Mouse (Mus musculus) T-helper 2 cell (primary cell): ENCODE measurements around the gene Hspa1a.

ENCODE experiments used
- in situ Hi-C: fragments of 300-600 bp; cut with MboI, MseI; formaldehyde crosslinking; loops from one replicate; pipeline ENCODE4 v1.15.1; 2025; ENCODE audit warnings: high pct_unique_total_duplicates

The Hspa1a gene

DNA sequence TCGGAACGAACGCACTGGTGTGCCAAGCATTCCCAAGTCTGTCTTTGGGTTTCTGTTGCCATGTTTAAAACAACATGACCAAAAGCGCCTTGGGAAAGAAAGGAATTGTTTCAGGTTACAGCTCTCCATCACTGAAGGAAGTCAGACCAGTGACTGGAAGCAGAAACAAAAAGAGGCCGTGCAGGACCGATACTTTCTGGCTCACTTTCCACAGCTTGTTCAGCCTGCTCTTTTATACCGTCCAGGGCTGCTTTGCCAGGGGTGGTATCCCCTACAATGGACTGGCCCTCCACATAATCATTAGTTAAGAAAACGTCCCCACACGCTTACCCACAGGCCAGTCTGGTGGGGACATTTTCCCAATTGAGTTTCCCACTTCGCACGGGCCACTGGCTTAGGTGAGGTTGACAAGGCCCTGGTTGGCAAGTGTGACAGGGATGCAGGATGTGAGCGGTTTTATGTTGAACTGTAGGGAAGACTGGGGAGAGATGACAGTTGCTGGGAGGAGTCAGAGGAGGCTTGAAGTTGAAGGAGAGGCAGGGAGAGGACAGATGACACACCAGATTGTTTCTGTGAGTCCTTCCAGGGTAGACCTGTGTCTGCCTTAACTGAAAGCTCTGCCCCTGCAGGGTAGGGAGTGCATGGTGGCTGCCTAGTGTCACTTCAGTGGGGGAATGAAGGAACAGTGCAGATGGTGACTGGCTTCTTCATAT is 30.4 kb upstream of the Hspa1a start:
- in situ Hi-C loops: loop anchor here (10.0 kb wide), 1 partner anchor 112 kb away; the partner anchor contains the start of gene Ly6g5b

DNA sequence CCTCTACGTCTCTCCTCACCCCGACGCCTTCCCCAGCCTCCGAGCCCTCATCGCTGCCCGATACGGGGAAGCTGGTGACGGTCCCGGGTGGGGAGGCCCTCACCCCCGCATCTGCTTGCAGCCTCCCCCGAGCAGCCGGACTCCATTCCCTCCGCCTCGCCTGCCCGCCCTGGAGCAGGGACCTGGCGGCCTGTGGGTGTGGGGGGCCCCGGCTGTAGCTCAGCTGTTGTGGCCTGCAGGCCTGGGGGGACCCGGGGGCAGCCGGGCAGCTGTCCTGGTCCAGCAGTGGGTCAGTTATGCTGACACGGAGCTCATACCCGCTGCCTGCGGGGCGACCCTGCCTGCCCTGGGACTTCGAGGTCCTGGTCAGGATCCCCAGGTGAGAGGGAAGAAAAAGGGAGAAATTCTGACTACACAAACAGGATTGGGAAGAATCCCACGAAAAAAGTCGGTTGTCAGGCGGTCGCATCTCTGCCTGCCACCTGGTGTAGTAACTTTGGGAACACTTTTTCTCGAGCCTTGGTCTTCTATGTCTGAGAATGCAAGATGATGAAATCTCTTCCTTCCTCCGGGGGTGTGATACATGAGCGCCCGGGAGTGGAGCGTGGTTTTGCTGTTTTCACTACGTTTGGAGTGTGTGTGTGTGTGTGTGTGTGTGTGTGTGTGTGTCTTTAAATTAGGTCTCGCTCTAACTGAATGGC is 29.6 kb upstream of the Hspa1a start:
- in situ Hi-C loops: loop anchor here (10.0 kb wide), 1 partner anchor 113 kb away; the partner anchor contains the start of gene Ly6g5b

- in situ Hi-C loops: loop anchor here (10.0 kb wide), 1 partner anchor 114 kb away; the partner anchor contains the start of gene Ly6g5b
Measured at GRCm38 (mm10) chr17:35000717-35001451, 28.9 kb upstream of the Hspa1a start, which contains the start of gene Vars. Gene Vars (plus strand): TSS chr17:35000987.

GRCm38 (mm10) chr17:34999871-35000716 is 28.1 kb upstream of the Hspa1a start:
- in situ Hi-C loops: loop anchor here (10.0 to 25.0 kb wide), 2 partner anchors 115 to 1962 kb away; partner anchors contain the start of genes Ly6g5b, Ppp1r11, Znrd1 and Znrd1as

- in situ Hi-C loops: loop anchor here (25.0 kb wide), 1 partner anchor 1964 kb away; the partner anchor contains the start of genes Ppp1r11, Znrd1 and Znrd1as
Measured at GRCm38 (mm10) chr17:34998526-34999430, 26.8 kb upstream of the Hspa1a start.

DNA sequence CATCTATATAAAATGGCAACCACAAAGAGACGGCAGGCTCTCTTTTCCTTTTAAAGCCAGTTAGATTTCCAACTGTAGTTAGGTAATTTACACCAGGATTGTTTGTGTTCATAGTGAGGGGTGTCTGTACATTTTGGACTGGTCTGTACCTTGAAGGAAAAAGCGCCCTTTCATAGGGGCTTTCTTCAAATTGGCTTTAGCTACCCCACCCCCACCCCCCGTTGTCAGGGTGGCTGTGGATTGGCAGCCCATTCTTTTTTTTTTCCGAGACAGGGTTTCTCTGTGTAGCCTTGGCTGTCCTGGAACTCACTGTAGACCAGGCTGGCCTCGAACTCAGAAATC is 25.2 kb upstream of the Hspa1a start:
- in situ Hi-C loops: loop anchor here (25.0 kb wide), 1 partner anchor 1965 kb away; the partner anchor contains the start of genes Ppp1r11, Znrd1 and Znrd1as

DNA sequence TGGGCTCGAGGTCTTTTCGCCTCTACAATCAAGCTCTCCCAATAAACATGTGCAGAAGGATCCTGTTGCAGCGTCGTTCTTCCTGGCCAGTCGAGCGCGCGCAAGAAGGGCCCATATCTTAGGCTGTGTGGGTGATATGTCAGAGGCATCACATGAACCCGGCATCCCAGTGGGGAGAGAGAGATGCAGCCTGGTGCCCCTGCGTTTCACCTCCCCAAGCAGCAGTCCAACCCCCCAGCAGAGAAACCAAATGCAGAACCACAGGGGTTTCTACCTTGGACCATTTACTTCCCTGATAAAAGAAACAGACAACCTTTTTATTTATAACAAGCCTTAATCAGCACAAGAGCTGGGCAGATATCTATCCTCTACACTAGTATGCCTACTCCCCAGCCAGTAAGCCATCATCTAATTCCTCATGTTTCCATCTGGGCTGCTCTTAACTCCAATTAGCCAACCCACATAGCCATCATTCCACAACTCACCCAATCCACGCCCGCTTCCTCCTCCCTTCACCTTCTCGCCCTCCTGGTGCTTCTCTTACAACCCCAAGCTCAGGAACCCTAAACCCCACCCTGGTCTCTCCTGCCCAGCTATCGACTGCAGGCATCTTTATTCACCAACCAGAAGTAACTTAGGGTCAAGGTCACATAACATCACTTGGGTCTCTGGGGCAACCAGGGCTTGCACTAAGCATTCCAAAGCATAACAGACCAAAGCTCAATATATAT is 24.6 kb upstream of the Hspa1a start:
- in situ Hi-C loops: loop anchor here (25.0 kb wide), 1 partner anchor 1966 kb away; the partner anchor contains the start of genes Ppp1r11, Znrd1 and Znrd1as

DNA sequence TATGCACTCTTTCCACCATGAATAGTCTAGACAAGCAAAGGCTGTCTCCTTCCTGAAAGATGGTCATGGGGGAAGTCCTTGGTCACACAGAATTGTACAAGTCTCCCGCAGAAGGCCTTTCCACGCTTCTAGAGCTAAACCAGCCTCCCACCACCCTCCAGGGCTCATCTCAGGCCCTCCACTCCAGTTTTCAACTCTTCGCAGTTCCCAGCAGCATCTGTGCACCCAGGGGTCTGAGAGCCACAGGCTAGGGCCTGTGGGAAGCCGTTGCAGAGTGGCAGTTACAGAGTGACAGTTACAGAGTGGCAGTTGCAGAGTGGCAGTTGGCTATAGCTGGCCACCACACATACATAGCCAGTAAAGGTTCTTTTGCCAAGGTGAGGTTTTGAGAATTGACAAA is 24.0 kb upstream of the Hspa1a start:
- in situ Hi-C loops: loop anchor here (25.0 kb wide), 1 partner anchor 1966 kb away; the partner anchor contains the start of genes Ppp1r11, Znrd1 and Znrd1as

- in situ Hi-C loops: loop anchor here (25.0 kb wide), 1 partner anchor 1967 kb away; the partner anchor contains the start of genes Ppp1r11, Znrd1 and Znrd1as
Measured at GRCm38 (mm10) chr17:34995192-34995591, 23.2 kb upstream of the Hspa1a start.

- in situ Hi-C loops: loop anchor here (25.0 kb wide), 1 partner anchor 1968 kb away; the partner anchor contains the start of genes Ppp1r11, Znrd1 and Znrd1as
Measured at GRCm38 (mm10) chr17:34994751-34995150, 22.8 kb upstream of the Hspa1a start.

DNA sequence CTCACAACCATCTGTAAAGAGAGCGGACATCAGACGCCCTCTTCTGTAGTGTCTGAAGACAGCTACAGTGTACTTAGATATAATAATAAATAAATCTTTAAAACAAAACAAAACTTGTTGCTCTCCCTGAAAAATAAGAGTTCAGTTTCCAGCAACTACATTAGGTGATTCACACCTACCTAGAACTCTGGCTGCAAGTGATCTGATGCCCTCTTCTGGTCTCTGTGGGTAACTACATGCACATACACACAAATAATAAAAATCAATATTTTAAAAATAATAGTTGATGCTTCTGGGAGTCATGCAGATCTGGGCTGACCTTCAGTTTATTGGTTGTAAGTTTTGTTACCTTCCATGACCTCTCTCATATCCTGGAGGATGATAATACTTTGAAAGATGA is 12.3 kb upstream of the Hspa1a start:
- in situ Hi-C loops: loop anchor here (25.0 kb wide), 1 partner anchor 1978 kb away; the partner anchor contains the start of genes Ppp1r11, Znrd1 and Znrd1as

GRCm38 (mm10) chr17:34982328-34982727 is 10.4 kb upstream of the Hspa1a start:
- in situ Hi-C loops: loop anchor here (25.0 kb wide), 1 partner anchor 1980 kb away; the partner anchor contains the start of genes Ppp1r11, Znrd1 and Znrd1as

GRCm38 (mm10) chr17:34981690-34982180 is 9.8 kb upstream of the Hspa1a start, which contains the start of gene Lsm2:
Gene Lsm2 (plus strand): TSS chr17:34981862.
- in situ Hi-C loops: loop anchor here (25.0 kb wide), 1 partner anchor 1981 kb away; the partner anchor contains the start of genes Ppp1r11, Znrd1 and Znrd1as

DNA sequence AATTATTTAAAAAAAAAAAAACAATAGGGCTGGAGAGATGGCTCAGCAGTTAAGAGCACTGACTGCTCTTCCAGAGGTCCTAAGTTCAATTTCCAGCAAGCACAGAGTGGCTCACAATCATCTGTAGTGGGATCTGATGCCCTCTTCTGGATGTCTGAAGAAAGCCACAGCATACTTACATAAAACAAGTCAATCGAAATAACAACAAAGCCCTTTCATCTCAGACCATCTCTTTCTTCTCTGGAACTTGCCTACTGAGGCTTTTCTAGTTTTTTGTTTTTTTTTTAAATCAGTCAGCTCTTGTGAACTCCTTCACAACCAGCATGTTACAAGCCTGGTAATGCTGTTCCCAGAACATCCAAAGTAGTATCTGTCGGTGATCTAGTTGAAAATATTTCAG is 8.7 kb upstream of the Hspa1a start:
- in situ Hi-C loops: loop anchor here (25.0 kb wide), 1 partner anchor 1982 kb away; the partner anchor contains the start of genes Ppp1r11, Znrd1 and Znrd1as

GRCm38 (mm10) chr17:34979631-34980030 is 7.7 kb upstream of the Hspa1a start:
- in situ Hi-C loops: loop anchor here (25.0 kb wide), 1 partner anchor 1983 kb away; the partner anchor contains the start of genes Ppp1r11, Znrd1 and Znrd1as

- in situ Hi-C loops: loop anchor here (25.0 kb wide), 1 partner anchor 1984 kb away; the partner anchor contains the start of genes Ppp1r11, Znrd1 and Znrd1as
Measured at GRCm38 (mm10) chr17:34978239-34978638, 6.3 kb upstream of the Hspa1a start.

DNA sequence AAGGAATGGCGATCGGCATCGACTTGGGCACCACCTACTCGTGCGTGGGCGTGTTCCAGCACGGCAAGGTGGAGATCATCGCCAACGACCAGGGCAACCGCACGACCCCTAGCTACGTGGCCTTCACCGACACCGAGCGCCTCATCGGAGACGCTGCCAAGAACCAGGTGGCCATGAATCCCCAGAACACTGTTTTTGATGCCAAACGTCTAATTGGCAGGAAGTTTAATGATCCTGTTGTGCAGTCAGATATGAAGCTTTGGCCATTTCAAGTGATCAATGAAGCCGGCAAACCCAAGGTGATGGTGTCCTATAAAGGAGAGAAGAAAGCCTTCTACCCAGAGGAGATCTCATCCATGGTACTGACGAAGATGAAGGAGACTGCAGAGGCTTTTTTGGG is 5.0 kb upstream of the Hspa1a start:
- in situ Hi-C loops: loop anchor here (25.0 kb wide), 1 partner anchor 1985 kb away; the partner anchor contains the start of genes Ppp1r11, Znrd1 and Znrd1as
